Mouse (Mus musculus): ENCODE data around the gene Pla2g3. TPM values are rescaled to one million over a fixed set of nuclear protein-coding genes. Genes with fewer than 3 reads are reported as not detected.

Pla2g3 gene
- total RNA-seq, 4 experiments from 2014 or later: 0.17 to 0.59 (median 0.43) TPM

DNA sequence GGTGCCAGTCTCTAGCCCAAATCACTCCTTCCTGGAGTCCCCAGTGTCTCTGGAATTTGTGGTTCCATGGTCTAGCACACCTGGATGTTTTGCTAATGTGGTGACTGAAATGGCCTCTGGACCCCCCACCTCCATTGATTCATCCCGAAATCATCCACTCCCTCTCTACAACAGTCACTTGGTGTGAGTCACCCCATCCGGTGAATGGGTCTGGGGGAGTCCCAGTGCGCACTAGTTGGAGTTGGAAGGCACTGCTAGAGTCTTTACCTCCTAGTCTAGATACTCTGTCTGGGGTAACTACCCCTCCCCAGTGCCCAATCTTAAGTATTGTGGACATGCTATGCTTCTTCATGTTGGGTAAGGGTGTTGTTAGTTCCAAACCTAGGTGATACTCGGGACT lies 50.3 kb downstream of the Pla2g3 start:
- DNase-seq: no peak

DNA sequence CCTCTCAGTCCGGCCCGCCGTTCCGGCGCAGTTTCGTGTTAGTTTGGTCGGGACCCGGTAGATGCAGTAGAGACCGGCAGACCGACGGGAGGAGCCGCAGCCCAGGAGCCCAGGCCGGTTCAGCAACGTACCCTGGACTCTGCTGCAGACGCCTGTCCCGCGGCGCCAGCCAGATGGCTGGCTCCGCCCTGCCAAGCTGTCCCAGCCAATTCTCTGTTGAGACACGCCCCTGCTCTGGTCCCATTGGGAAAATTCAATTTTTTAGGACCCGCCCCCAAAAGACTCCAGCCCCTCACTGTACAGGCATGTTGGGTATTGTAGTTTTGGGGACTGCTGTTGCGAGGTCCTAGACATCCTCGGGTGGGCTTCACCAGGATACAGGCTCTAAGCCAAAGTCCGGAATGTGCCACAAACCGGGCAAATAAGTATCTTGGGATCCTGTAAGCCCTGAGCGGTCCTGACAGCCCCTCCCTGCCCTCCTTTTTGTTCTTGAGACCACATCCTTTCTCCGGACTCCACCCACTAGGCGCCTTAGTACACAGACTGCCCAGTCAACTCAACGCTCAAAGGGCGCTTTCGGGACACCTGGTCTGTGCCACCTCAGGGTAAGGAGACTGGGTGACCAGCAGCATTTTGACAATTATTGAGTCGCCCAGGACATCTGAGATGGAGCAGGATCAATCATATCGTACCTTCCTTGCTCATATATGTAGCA lies 51.2 kb downstream of the Pla2g3 start:
- peak; percentile 92 for DNase-seq

GRCm38 (mm10) chr11:3539826-3540196 lies 51.7 kb downstream of the Pla2g3 start:
- no peak for DNase-seq

- DNase-seq: no peak
Measured at GRCm38 (mm10) chr11:3540451-3541085, 52.5 kb downstream of the Pla2g3 start, which contains the start of gene Smtn. Gene Smtn, minus strand, starts transcription at chr11:3540612.

DNA sequence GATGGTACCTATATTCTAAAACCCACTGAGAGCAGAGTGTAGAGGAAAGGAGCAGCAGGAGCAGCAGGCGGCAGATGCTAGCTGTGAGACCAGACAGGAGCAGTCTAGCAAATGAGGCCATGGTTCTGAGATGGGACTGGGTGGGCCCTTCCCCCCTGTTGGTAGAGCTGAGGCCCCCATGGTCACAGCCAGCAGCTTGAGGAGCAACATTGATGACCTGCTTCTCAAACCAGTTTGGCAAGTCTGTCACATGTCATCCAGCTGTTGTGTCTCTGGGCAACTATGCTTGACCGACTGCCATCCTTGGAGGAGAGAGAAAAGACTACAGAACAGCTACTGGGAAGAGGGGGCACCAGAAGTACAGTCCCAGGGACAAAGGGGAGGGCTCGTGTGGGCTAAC lies 53.8 kb downstream of the Pla2g3 start:
- no peak for DNase-seq

DNA sequence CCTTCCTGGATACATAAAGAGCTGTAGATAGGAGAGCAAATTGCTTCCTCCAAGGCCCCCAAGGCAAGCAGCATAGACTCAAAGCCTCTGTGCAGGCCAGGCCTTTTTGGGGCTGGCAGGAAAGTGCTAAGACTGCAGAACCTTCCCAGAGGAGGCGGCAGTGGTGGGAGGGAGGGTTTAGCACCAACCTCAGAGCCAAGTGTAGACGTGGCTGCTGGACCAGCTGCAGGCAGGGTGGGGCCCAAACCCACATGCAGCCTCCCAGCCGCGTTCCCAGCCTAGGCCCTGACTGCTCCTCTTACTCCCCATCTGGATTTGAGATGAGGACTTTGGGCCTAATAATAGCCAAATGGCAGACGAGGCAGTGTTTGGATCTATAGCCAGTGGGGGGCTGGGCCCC lies 54.9 kb downstream of the Pla2g3 start:
- no peak for DNase-seq

DNA sequence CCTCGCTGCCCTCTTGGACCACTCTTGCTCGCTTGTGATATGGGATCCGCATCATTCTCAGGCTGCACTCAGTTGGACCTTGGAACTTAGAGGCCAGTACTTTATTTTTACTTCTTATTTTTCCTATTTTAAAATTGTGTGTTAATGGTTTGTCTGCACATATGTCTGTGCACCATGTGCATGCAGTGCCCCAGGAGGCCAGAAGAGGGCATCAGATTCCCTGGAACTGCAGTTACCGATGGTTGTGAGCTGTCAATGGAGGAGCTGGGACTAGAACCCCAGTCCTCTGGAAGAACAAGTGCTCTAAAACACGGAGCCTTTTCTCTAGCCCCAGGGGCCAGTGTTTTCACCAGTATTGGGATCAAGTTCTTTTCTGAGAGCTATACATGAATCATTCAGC lies 56.3 kb downstream of the Pla2g3 start:
- no peak for DNase-seq

- no peak for DNase-seq
Measured at GRCm38 (mm10) chr11:3545531-3546241, 57.6 kb downstream of the Pla2g3 start.

GRCm38 (mm10) chr11:3546242-3546562 lies 58.1 kb downstream of the Pla2g3 start:
- no peak for DNase-seq

- no peak for DNase-seq
Measured at GRCm38 (mm10) chr11:3547047-3547446, 59.0 kb downstream of the Pla2g3 start.

- DNase-seq: no peak
Measured at GRCm38 (mm10) chr11:3547969-3548368, 59.9 kb downstream of the Pla2g3 start.

- DNase-seq: no peak
Measured at GRCm38 (mm10) chr11:3548564-3549295, 60.6 kb downstream of the Pla2g3 start.

Other genes with a start within 250 kb of the Pla2g3 start
- 100 to 1,000 TPM; 104 to 111 (median 110) TPM for gene Drg1, start 221.9 kb upstream of the Pla2g3 start, total RNA-seq (2022)
- gene Patz1, start 199.4 kb upstream of the Pla2g3 start, total RNA-seq (2022): 10 to 100 TPM; 31.9 to 47.9 (median 40.5) TPM
- 10 to 100 TPM; 17.2 to 28.2 (median 25.1) TPM for gene Pik3ip1, start 157.9 kb upstream of the Pla2g3 start, total RNA-seq (2022)
- gene Limk2, start 79.1 kb upstream of the Pla2g3 start, total RNA-seq (2022): 10 to 100 TPM; 19.4 to 36.8 (median 32.2) TPM
- 10 to 100 TPM; 34.8 to 45.3 (median 38.5) TPM for gene Rnf185, start 35.9 kb upstream of the Pla2g3 start, total RNA-seq (2022)
- gene Inpp5j, start 16.5 kb downstream of the Pla2g3 start, total RNA-seq (2022): 1 to 10 TPM in 1 of 4 experiments, under 1 TPM in 3; 0.55 to 1.0 (median 0.75) TPM
- gene Selenom, start 26.4 kb downstream of the Pla2g3 start, total RNA-seq (2022): 10 to 100 TPM; 39.2 to 61.9 (median 57.1) TPM
- gene Smtn, start 52.3 kb downstream of the Pla2g3 start, total RNA-seq (2022): 10 to 100 TPM; 36.6 to 93.0 (median 52.5) TPM
- 10 to 100 TPM; 44.6 to 64.3 (median 51.3) TPM for gene Morc2a, start 160.9 kb downstream of the Pla2g3 start, total RNA-seq (2022)